Mouse (Mus musculus): ENCODE data around the gene Itprip. TPM values are rescaled to one million over a fixed set of nuclear protein-coding genes. Genes with fewer than 3 reads are reported as not detected.

The Itprip gene
- 100 to 1,000 TPM; 198 to 244 TPM for total RNA-seq (2023)

GRCm38 (mm10) chr19:47919126-47919965 is at the start of gene Itprip, which contains the start of gene Cfap43:
TSS of gene Itprip (minus strand) at chr19:47919299.
TSS of gene Cfap43 (minus strand) at chr19:47919287.

GRCm38 (mm10) chr19:47937443-47938406 is 18.6 kb upstream of the Itprip start, which contains the start of gene Cfap58:
TSS of gene Cfap58 (plus strand) at chr19:47937675.

GRCm38 (mm10) chr19:47865353-47865947 is 53.6 kb downstream of the Itprip start, which contains the start of gene Gsto2:
TSS of gene Gsto2 (plus strand) at chr19:47865534.

GRCm38 (mm10) chr19:47854796-47855783 is 64.0 kb downstream of the Itprip start, which contains the start of gene Gsto1:
TSS of gene Gsto1 (plus strand) at chr19:47854970.

Other genes with a start within 250 kb of the Itprip start
- not detected for gene Col17a1, start 227.2 kb downstream of the Itprip start, total RNA-seq (2023)
- 10 to 100 TPM; 59.7 to 61.5 TPM for gene Sfr1, start 187.6 kb downstream of the Itprip start, total RNA-seq (2023)
- 10 to 100 TPM; 51.6 to 69.0 TPM for gene Gsto1, start 64.3 kb downstream of the Itprip start, total RNA-seq (2023)
- not detected for gene Gsto2, start 53.8 kb downstream of the Itprip start, total RNA-seq (2023)
- gene Cfap43, start within 50 bp of the Itprip start, total RNA-seq (2023) = under 1 TPM in 1 of 2 experiments, not detected in 1; 0.18 TPM
- gene Cfap58, start 18.4 kb upstream of the Itprip start, total RNA-seq (2023) = not detected

Measured in neutrophil, adult 59 days (primary cell).